Comparison of ENCODE assay signal across 8 mouse cellular contexts in the genomic region with DNA sequence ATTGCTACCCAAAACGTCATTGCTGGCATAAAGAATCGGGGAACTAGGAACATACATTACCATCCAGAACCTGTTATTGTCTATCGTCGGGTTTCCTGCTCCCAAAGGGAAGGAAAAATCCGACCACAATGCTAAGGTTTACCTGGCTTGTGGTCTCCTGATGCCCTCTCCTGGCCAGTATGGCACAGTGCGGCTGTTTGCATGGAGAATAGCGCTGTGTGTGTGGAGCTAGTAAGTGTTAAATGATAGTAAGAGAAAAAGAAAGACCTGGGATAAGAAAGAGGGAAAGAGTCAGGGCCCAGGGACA. TPM values are rescaled to one million over a fixed set of nuclear protein-coding genes. Genes with fewer than 3 reads are reported as not detected.
DNase-seq lines count a peak whose midpoint lies in the region; ATAC-seq and TF ChIP-seq lines count a peak whose summit lies in the region.

No protein-coding gene starts in this region.

- peaks cover 5% of the 10 kb centered on the region; the same call in 1 of the 2 replicates for H3K4me1 ChIP-seq in embryonic facial prominence, embryonic 13.5 days
- H3K4me1 ChIP-seq in heart, embryonic 16.5 days (ENCODE audit: control insufficient read depth, insufficient read depth, low read length): peaks cover 5% of the 10 kb centered on the region; the same call in 1 of the 2 replicates
- H3K4me1 ChIP-seq in liver, postnatal 0 days (ENCODE audit: insufficient read depth): no peaks in the 10 kb centered on the region
- peaks cover 6% of the 10 kb centered on the region; the same call in 1 of the 2 replicates for H3K4me1 ChIP-seq in neural tube, embryonic 14.5 days (ENCODE audit: control insufficient read depth, insufficient read depth, low read length)

- H3K9me3 ChIP-seq in embryonic facial prominence, embryonic 13.5 days: no peaks in the 10 kb centered on the region
- no peaks in the 10 kb centered on the region for H3K9me3 ChIP-seq in heart, embryonic 16.5 days (replicated peaks; ENCODE audit: control insufficient read depth, low read length)
- no peaks in the 10 kb centered on the region for H3K9me3 ChIP-seq in liver, postnatal 0 days (ENCODE audit: low read length)
- no peaks in the 10 kb centered on the region for H3K9me3 ChIP-seq in neural tube, embryonic 14.5 days (ENCODE audit: control insufficient read depth, low read length)

- no peak for ATAC-seq in embryonic facial prominence, embryonic 13.5 days (ENCODE audit: insufficient number of reproducible peaks, insufficient read depth, low FRiP score, low TSS enrichment, low read depth)
- peak; percentile 83 for ATAC-seq in heart, embryonic 16.5 days (replicated peaks; ENCODE audit: extremely low read depth, insufficient read depth, low FRiP score)
- peak; percentile 47; the same call in 1 of the 2 replicates for ATAC-seq in liver, postnatal 0 days
- ATAC-seq in neural tube, embryonic 14.5 days (ENCODE audit: low read depth): peak; percentile 90
- no peak for ATAC-seq in erythroid progenitor cell, adult 5-6 weeks (replicated peaks; ENCODE audit: low FRiP score, poor library complexity, severe bottlenecking)

- H3K4me3 ChIP-seq in embryonic facial prominence, embryonic 13.5 days: peak overlapping the region; percentile 24
- peak overlapping the region; percentile 46 for H3K4me3 ChIP-seq in heart, embryonic 16.5 days (ENCODE audit: low read length)
- H3K4me3 ChIP-seq in liver, postnatal 0 days (ENCODE audit: low read depth, low read length): no peak overlapping the region
- H3K4me3 ChIP-seq in neural tube, embryonic 14.5 days (ENCODE audit: low read depth, low read length): peak overlapping the region; percentile 1; the same call in 1 of the 2 replicates

- DNase-seq in ES-CJ7 (ENCODE audit: low read depth, low spot score): peak; percentile 73
- peak; percentile 59 for DNase-seq in adrenal gland, postnatal 25 days
- peak; percentile 54 for DNase-seq in kidney, postnatal 25 days
- DNase-seq in liver, postnatal 0 days: peak; percentile 49

- H3K27me3 ChIP-seq in embryonic facial prominence, embryonic 13.5 days: 0 out of 2 replicates have a peak, but pooled peaks cover 2% of the 10 kb centered on the region
- H3K27me3 ChIP-seq in heart, embryonic 16.5 days (ENCODE audit: control insufficient read depth, insufficient read depth, low read length): no peaks in the 10 kb centered on the region
- no peaks in the 10 kb centered on the region for H3K27me3 ChIP-seq in liver, postnatal 0 days (ENCODE audit: insufficient read depth, low read length)
- H3K27me3 ChIP-seq in neural tube, embryonic 14.5 days (ENCODE audit: control insufficient read depth, insufficient read depth, low read length): no peaks in the 10 kb centered on the region

- H3K4me2 ChIP-seq in embryonic facial prominence, embryonic 13.5 days: peak overlapping the region; percentile 56
- peak overlapping the region; percentile 69 for H3K4me2 ChIP-seq in heart, embryonic 16.5 days (ENCODE audit: low read depth, low read length)
- peak overlapping the region; percentile 22; the same call in 1 of the 2 replicates for H3K4me2 ChIP-seq in liver, postnatal 0 days (ENCODE audit: low read depth, low read length)
- H3K4me2 ChIP-seq in neural tube, embryonic 14.5 days (ENCODE audit: low read depth, low read length): peak overlapping the region; percentile 49

- TF ChIP-seq CTCF in liver, postnatal 0 days (IDR thresholded peaks at IDR 0.05; ENCODE audit: low read depth): peak; percentile 95

- no peaks in the 10 kb centered on the region for H3K36me3 ChIP-seq in embryonic facial prominence, embryonic 13.5 days
- H3K36me3 ChIP-seq in heart, embryonic 16.5 days (ENCODE audit: control insufficient read depth, insufficient read depth): no peaks in the 10 kb centered on the region
- no peaks in the 10 kb centered on the region for H3K36me3 ChIP-seq in liver, postnatal 0 days (replicated peaks; ENCODE audit: insufficient read depth, low read length)
- no peaks in the 10 kb centered on the region for H3K36me3 ChIP-seq in neural tube, embryonic 14.5 days (ENCODE audit: control insufficient read depth, insufficient read depth, low read length)

- TF ChIP-seq EP300 in liver, postnatal 0 days (IDR thresholded peaks at IDR 0.05; ENCODE audit: low read depth): no peak

- H3K9ac ChIP-seq in embryonic facial prominence, embryonic 13.5 days: no peak overlapping the region
- H3K9ac ChIP-seq in heart, embryonic 16.5 days (ENCODE audit: low read length): peak overlapping the region; percentile 53; the same call in 1 of the 2 replicates
- H3K9ac ChIP-seq in liver, postnatal 0 days (replicated peaks): no peak overlapping the region
- no peak overlapping the region; the same call in 1 of the 2 replicates for H3K9ac ChIP-seq in neural tube, embryonic 14.5 days (replicated peaks; ENCODE audit: low read depth, low read length)

- no peak overlapping the region for H3K27ac ChIP-seq in embryonic facial prominence, embryonic 13.5 days
- H3K27ac ChIP-seq in heart, embryonic 16.5 days (ENCODE audit: low read length): peak overlapping the region; percentile 32; the same call in 1 of the 2 replicates
- H3K27ac ChIP-seq in liver, postnatal 0 days (ENCODE audit: low read depth): no peak overlapping the region
- H3K27ac ChIP-seq in neural tube, embryonic 14.5 days (ENCODE audit: low read depth, low read length): peak overlapping the region; percentile 44; the same call in 1 of the 2 replicates

- WGBS in embryonic facial prominence, embryonic 13.5 days: under 1% methylated on average over 7 of the region's 7 CpGs
- WGBS in heart, embryonic 16.5 days: 2% methylated on average over 7 of the region's 7 CpGs
- WGBS in liver, postnatal 0 days (ENCODE audit: insufficient replicate concordance): 3% methylated on average over 7 of the region's 7 CpGs
- WGBS in neural tube, embryonic 14.5 days: 2% methylated on average over 7 of the region's 7 CpGs

RNA-seq across cellular contexts. Expression of a gene that starts 17.5 kb away (rescaled TPM):
- 2.6 and 3.1 TPM in 2 replicates for total RNA-seq in adrenal gland, postnatal 25 days (2021)
- 11.5 and 12.4 TPM in 2 replicates for polyA plus RNA-seq in embryonic facial prominence, embryonic 13.5 days (2015; fragmentation: Nextera tagmentation; extraction: Ambion mirVana)
- 53.0 TPM in 2 replicates for polyA plus RNA-seq in heart, embryonic 16.5 days (2015; fragmentation: Nextera tagmentation; extraction: Ambion mirVana)
- polyA plus RNA-seq in liver, postnatal 0 days (2015; fragmentation: Nextera tagmentation; extraction: Ambion mirVana): 48.7 and 56.5 TPM in 2 replicates
- 23.7 and 24.9 TPM in 2 replicates for polyA plus RNA-seq in neural tube, embryonic 14.5 days (2014; fragmentation: Nextera tagmentation; extraction: Ambion mirVana)
- not detected in 2 replicates for total RNA-seq in erythroid progenitor cell, adult 5-6 weeks (2015; ENCODE audit: low replicate concordance)
- not detected in 2 replicates for total RNA-seq in erythroid progenitor cell, adult 5-6 weeks (2017; ENCODE audit: low replicate concordance)

Comparison
In these comparisons a context has a peak if more than half of its experiments do, and no peak if none do; other contexts are left out.
1. ATAC-seq: peak in heart, embryonic 16.5 days (single experiment), liver, postnatal 0 days (single experiment) and neural tube, embryonic 14.5 days (single experiment); none in embryonic facial prominence, embryonic 13.5 days (single experiment) and erythroid progenitor cell, adult 5-6 weeks (single experiment).
2. H3K27ac ChIP-seq: peak in heart, embryonic 16.5 days (single experiment) and neural tube, embryonic 14.5 days (single experiment); none in embryonic facial prominence, embryonic 13.5 days (single experiment) and liver, postnatal 0 days (single experiment).
3. Peak in every context shown above with its lines, with median percentiles within 50 percentile points of each other: DNase-seq and H3K4me2 ChIP-seq.